Mouse (Mus musculus) embryonic stem cell, embryonic (primary cell): ENCODE results near the gene Hipk4.

Source experiments
- CTCF ChIA-PET, 4 experiments: fragments of 300-600 bp in 2 of 4; fragments of 350-600 bp in 2 of 4; sonication (Branson Sonifier 250); formaldehyde crosslinking; loops; one replicate each; lab custom pipeline; 2022; ENCODE audit warnings: inconsistent platforms in 2 of 4; lab: Charles Lee
- POLR2A ChIA-PET, 4 experiments: fragments of 300-600 bp in 2 of 4; fragments of 350-600 bp in 2 of 4; sonication (Branson Sonifier 250); formaldehyde crosslinking; loops; one replicate each; lab custom pipeline; 2022; ENCODE audit warnings: antibody characterized with exemption in 4 of 4, inconsistent platforms in 1 of 4; lab: Charles Lee

Hipk4 gene

GRCm38 (mm10) chr7:27541922-27542321, 18.9 kb downstream of the Hipk4 start:
- POLR2A ChIA-PET = interaction anchor here (0.6 to 2.6 kb wide), 21 partner anchors 10 to 319 kb away, joined by 3 to 17 read pairs (median 5); partner anchors contain the start of genes 2310022A10Rik (in 1 of the 4), Akt2 (in 1 of the 4) and Pld3 (in 1 of the 4)
- CTCF ChIA-PET = interaction anchor here in 3 of 4 experiments (0.5 to 2.3 kb wide), 7 partner anchors 15 to 67 kb away, joined by 3 to 15 read pairs (median 4); no protein-coding TSS in a partner anchor

DNA sequence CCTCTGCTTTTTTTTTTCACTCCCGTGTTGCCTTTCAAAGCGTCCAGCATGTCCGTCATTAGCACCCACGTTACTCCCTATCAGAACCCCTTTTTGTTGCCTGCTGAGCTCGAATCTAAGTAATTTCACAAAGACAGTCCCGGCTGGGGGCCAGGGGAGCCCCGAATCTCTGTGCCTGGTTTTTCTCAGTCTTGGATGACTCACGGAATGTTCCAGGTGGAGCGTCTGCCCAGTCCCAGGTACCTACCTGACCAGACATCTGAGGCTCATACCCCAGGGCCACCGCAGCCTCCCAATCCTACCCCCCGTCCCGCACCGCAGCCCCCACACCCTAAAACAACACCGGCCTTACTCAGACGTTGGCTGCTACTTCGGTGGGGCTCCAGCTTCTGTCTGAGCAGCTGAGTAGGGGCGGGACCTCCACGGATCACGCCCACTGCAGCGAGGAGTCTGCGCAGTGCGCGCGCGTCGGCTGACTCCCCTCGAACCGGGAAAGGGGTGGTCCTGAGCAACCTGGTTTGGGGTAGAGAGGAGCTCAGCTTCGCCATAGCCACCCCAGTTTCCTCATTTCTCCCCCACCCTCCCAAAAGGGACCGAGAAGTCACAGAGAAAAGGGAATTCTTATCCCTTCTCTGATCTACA, 19.4 kb downstream of the Hipk4 start:
- CTCF ChIA-PET = interaction anchor here (0.5 to 2.3 kb wide), 11 partner anchors 11 to 103 kb away, joined by 3 to 15 read pairs (median 3); partner anchors contain the start of genes 2310022A10Rik (in 1 of the 4) and Pld3 (in 1 of the 4)
- POLR2A ChIA-PET = interaction anchor here (0.6 to 2.6 kb wide), 30 partner anchors 10 to 318 kb away, joined by 3 to 17 read pairs (median 4); partner anchors contain the start of genes 2310022A10Rik (in 2 of the 4), Akt2 (in 2 of the 4) and Pld3 (in 2 of the 4)

GRCm38 (mm10) chr7:27543065-27543464, 20.0 kb downstream of the Hipk4 start:
- ChIA-PET CTCF (interaction anchor here in 3 of 4 experiments (0.6 to 2.3 kb wide), 9 partner anchors 10 to 103 kb away, joined by 3 to 15 read pairs (median 4); partner anchors contain the start of genes 2310022A10Rik (in 1 of the 3) and Pld3 (in 1 of the 3)), POLR2A (interaction anchor here in 3 of 4 experiments (0.6 to 2.6 kb wide), 25 partner anchors 9 to 318 kb away, joined by 3 to 17 read pairs (median 5); partner anchors contain the start of genes 2310022A10Rik (in 2 of the 3), Akt2 (in 2 of the 3) and Pld3 (in 2 of the 3))

DNA sequence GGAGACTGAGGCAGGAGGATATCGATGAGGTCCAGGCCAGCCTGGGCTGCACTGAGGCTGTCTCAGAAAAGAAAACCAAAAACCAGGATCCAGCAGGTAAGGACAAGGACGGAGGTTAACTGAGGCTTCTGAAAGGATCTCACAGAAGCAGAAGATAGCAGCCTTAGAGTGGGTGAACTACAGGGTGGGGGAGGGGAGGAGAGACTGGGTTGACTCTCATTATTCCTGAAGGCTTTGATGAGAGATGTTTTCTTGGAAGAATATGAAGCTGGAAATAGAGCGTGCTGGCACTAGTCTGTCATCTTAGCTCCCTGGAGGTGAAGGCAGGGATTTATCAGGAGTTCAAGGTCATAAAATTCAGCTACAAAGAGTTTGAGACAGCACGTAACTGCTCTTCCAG, 20.8 kb downstream of the Hipk4 start:
- POLR2A ChIA-PET = interaction anchor here in 3 of 4 experiments (0.6 to 1.4 kb wide), 6 partner anchors 10 to 106 kb away, joined by 3 to 9 read pairs (median 4); partner anchors contain the start of genes 2310022A10Rik (in 1 of the 3) and Pld3 (in 1 of the 3)

GRCm38 (mm10) chr7:27544675-27545370, 21.8 kb downstream of the Hipk4 start:
- ChIA-PET CTCF (interaction anchor here in 2 of 4 experiments (0.9 to 1.4 kb wide), 4 partner anchors 18 to 148 kb away, joined by 3 to 5 read pairs (median 3); no protein-coding TSS in a partner anchor), POLR2A (interaction anchor here in 3 of 4 experiments (0.6 to 1.5 kb wide), 10 partner anchors 21 to 571 kb away, joined by 3 to 5 read pairs (median 3); no protein-coding TSS in a partner anchor)

More for the DNA sequence above, 20.8 kb downstream of the Hipk4 start:
- CTCF ChIA-PET = interaction anchor here in 3 of 4 experiments (0.8 to 1.7 kb wide), 4 partner anchors 17 to 59 kb away, joined by 3 to 10 read pairs (median 4); no protein-coding TSS in a partner anchor

GRCm38 (mm10) chr7:27549597-27549996, 26.5 kb downstream of the Hipk4 start:
- POLR2A ChIA-PET = interaction anchor here in 3 of 4 experiments (0.6 to 3.7 kb wide), 30 partner anchors 10 to 832 kb away, joined by 3 to 16 read pairs (median 3); partner anchors contain the start of genes Sertad1 (in 2 of the 3), Akt2 (in 1 of the 3), Ltbp4 (in 1 of the 3) and Rab4b (in 1 of the 3)
- CTCF ChIA-PET = interaction anchor here (0.6 to 1.3 kb wide), 7 partner anchors 23 to 75 kb away, joined by 3 to 5 read pairs (median 3); no protein-coding TSS in a partner anchor

- POLR2A ChIA-PET = interaction anchor here (0.6 to 3.2 kb wide), 12 partner anchors 8 to 65 kb away, joined by 3 to 13 read pairs (median 4); partner anchors contain the start of genes Akt2 (in 1 of the 4) and Sertad1 (in 1 of the 4)
Measured at GRCm38 (mm10) chr7:27552070-27552469, 29.0 kb downstream of the Hipk4 start.

DNA sequence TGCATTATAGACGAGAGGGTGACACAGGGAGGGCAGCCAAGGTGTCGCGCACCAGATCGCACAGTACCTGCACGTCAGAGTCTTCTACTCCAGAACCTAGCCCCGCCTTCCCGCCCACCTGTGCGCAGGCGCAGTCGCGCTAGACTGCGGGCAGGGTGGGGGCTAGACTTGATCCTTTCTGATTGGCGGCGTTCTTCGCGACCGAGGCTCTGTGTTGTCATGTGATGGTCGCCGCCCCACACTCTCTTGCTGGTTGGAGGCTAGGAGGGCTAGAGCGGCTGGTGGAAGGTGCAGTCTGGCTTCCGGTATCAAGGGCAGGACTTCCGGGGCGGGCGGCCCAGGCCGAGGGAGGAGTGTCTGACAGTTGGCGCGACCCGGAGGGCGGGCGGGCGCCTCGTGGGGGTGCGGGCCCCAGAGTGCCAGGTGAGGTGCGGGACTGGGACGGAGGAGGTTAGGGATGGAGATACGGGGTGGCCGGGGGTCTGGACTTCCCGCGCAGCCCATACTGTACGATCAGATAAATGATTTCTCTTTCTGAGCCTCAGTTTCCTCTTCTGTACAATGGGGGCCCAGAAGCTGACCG, 30.0 kb downstream of the Hipk4 start, which contains the start of the genes Pld3 and 2310022A10Rik:
TSS of gene Pld3 (minus strand) at position 288 of the 583 bp plus-strand sequence.
TSS of gene 2310022A10Rik (plus strand) at position 303 of the 583 bp plus-strand sequence.
- CTCF ChIA-PET = interaction anchor here in 2 of 4 experiments (1.0 to 1.2 kb wide), 4 partner anchors 10 to 147 kb away, joined by 3 read pairs; no protein-coding TSS in a partner anchor
- POLR2A ChIA-PET = interaction anchor here in 3 of 4 experiments (0.6 to 2.6 kb wide), 27 partner anchors 7 to 78 kb away, joined by 3 to 11 read pairs (median 4); partner anchors contain the start of gene Sertad1 (in 1 of the 3)

More at GRCm38 (mm10) chr7:27552070-27552469, 29.0 kb downstream of the Hipk4 start:
- CTCF ChIA-PET = interaction anchor here in 2 of 4 experiments (1.0 to 1.5 kb wide), 2 partner anchors 25 to 267 kb away, joined by 3 to 4 read pairs; no protein-coding TSS in a partner anchor

DNA sequence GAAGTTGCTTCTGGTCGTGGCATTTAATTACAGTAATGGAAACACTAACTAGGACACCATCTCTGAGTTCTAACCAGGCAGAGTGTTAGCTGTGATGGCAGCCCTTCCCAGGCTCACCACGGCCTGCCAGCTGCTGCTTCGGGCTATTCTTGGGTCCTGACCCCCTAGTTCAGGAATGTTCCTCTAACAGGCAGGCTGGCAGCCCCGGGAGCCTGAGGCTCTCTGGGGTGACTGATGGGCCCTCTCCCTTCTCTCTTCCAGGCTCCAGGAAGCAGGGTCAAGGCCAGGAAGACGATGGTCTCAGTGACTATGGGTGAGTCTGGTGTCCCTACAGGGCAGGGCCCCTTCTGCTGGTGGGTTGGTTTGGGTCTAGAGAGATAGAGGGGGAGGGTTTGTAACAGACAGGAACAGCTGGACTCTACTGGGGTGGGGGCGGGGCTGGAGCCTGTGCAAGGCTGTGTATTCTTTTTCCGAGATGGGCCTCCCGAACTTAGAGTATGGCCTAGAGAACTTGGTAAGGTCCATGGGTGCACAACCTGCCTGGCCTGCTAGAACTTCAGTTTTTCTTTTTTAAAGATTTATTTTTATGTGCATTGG, 37.3 kb downstream of the Hipk4 start:
- CTCF ChIA-PET = interaction anchor here in 2 of 4 experiments (0.6 to 2.2 kb wide), 3 partner anchors 34 to 272 kb away, joined by 3 to 6 read pairs (median 4); no protein-coding TSS in a partner anchor
- POLR2A ChIA-PET = interaction anchor here (0.6 to 5.3 kb wide), 22 partner anchors 8 to 649 kb away, joined by 3 to 41 read pairs (median 4); partner anchors contain the start of gene Akt2 (in 1 of the 4)

DNA sequence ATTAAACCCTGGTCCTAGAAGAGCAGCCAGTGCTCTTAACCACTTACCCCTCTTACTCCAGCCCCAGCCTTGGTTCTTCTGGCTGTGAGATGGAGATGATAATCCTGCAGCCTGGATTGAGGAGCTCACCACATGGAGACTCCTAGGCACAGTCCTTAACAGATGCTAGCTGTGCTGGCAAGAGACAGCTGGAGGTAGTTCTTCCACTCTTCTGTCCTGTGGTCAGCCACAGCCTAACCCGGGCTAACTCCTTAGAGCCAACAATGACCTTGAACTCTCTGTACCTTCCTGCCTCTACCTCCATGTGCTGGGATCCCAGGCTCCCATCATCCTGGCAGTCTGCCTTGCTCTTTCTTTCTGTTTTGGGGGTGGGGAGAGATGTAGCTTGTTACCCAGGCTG, 37.9 kb downstream of the Hipk4 start:
- ChIA-PET POLR2A (interaction anchor here in 3 of 4 experiments (0.5 to 5.3 kb wide), 16 partner anchors 8 to 587 kb away, joined by 3 to 41 read pairs (median 5); partner anchors contain the start of gene Akt2 (in 1 of the 3)), CTCF (interaction anchor here in 2 of 4 experiments (0.8 to 2.2 kb wide), 2 partner anchors 34 to 35 kb away, joined by 3 to 6 read pairs; no protein-coding TSS in a partner anchor)

DNA sequence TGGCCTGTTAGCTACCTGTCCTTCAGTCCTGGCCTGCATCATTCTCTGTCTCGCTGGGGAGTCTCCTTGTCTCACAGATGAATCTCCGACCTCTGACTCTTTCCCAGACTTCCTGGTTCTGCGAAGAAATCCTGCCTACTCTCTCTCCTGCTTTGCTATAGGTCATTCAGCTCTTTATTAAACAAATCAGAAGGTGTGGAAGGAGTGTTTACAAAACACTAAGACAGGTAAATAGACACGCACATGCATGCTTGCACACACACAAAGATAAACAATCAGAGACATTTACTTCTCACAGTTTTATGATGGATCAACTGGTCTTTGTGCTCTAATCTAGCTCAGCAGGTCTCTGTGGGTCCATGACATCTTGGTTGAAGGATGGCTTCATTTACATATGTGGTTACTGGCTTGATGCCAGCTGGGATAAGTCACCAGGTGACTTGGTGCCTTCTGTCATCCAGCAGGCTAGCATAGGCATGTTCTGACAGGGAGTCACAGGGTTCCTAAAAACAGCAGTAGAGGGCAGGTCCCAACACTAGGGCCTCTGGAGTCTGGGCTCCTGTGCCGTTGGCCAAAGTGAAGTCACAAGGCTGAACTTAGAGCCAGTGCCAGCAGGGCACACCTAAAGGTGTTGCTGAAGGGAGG, 46.6 kb downstream of the Hipk4 start:
- ChIA-PET POLR2A (interaction anchor here (0.5 to 9.3 kb wide), 36 partner anchors 8 to 374 kb away, joined by 3 to 151 read pairs (median 4); partner anchors contain the start of genes Sertad1 (in 2 of the 4), Akt2 (in 1 of the 4), BC024978 (in 1 of the 4) and Snrpa (in 1 of the 4)), CTCF (interaction anchor here (0.7 to 1.3 kb wide), 6 partner anchors 18 to 285 kb away, joined by 3 to 4 read pairs (median 3); no protein-coding TSS in a partner anchor)

DNA sequence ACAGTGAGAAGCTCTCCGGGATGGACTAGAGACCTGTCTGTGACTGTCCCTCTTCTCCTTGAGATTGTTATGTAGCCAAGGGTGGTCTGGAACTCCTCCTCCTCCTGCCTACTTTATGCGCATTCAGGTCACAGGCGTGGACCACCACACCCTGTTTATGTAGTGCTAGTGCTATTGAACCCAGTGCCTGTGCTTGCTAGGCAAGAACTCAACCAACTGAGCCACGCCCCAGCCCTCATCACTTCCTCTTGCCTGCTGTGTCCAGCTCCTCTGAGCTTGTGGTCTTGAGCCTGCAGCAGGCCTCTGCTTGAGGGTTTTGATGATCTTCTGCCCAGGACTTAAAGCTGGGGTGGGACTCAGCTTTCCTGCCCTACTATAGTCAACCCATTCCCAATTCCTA, 49.1 kb downstream of the Hipk4 start:
- POLR2A ChIA-PET = interaction anchor here in 3 of 4 experiments (0.5 to 9.3 kb wide), 40 partner anchors 9 to 393 kb away, joined by 3 to 151 read pairs (median 4); partner anchors contain the start of genes Akt2 (in 2 of the 3), BC024978 (in 1 of the 3), Map3k10 (in 1 of the 3) and Rab4b (in 1 of the 3)
- CTCF ChIA-PET = interaction anchor here in 3 of 4 experiments (0.5 to 1.4 kb wide), 6 partner anchors 9 to 73 kb away, joined by 3 to 10 read pairs (median 4); no protein-coding TSS in a partner anchor

- ChIA-PET CTCF (interaction anchor here in 3 of 4 experiments (0.6 to 1.3 kb wide), 10 partner anchors 9 to 154 kb away, joined by 3 to 8 read pairs (median 3); partner anchors contain the start of genes 2310022A10Rik (in 1 of the 3) and Pld3 (in 1 of the 3)), POLR2A (interaction anchor here (0.6 to 9.3 kb wide), 55 partner anchors 9 to 574 kb away, joined by 3 to 151 read pairs (median 4); partner anchors contain the start of genes 2310022A10Rik (in 2 of the 4), Akt2 (in 2 of the 4), Pld3 (in 2 of the 4) and Snrpa (in 2 of the 4))
Measured at GRCm38 (mm10) chr7:27574124-27574880, 51.2 kb downstream of the Hipk4 start.

DNA sequence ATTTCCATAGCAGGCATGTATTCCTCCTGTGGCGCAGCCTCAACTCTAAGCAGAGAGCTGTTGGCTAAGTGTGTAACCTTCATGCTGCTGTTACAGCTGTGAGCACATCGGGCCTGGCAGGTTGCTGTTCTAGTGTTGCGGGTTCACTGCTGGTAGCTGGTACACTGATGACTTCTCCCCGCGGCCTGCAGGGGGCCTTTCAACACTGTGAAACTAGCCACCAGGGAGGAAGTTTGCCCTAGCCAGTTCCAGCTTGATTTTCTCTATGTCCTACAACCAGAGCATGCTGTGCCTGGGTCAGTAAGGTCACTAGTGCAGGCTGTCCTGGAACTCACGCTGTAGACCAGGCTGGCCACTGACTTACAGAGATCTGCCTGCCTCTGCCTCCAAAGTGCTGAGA, 53.8 kb downstream of the Hipk4 start:
- ChIA-PET CTCF (interaction anchor here (0.5 to 1.9 kb wide), 27 partner anchors 9 to 1475 kb away, joined by 3 to 9 read pairs (median 4); partner anchors contain the start of gene Akt2 (in 1 of the 4)), POLR2A (interaction anchor here in 3 of 4 experiments (0.6 to 2.5 kb wide), 29 partner anchors 9 to 320 kb away, joined by 3 to 13 read pairs (median 4); partner anchors contain the start of genes Sertad1 (in 2 of the 3) and Akt2 (in 1 of the 3))
